Mouse (Mus musculus): ENCODE data around the gene Nsun7.
A peak's percentile ranks its signal among the peaks of the same experiment; 100 is the strongest.

Gene Nsun7

DNA sequence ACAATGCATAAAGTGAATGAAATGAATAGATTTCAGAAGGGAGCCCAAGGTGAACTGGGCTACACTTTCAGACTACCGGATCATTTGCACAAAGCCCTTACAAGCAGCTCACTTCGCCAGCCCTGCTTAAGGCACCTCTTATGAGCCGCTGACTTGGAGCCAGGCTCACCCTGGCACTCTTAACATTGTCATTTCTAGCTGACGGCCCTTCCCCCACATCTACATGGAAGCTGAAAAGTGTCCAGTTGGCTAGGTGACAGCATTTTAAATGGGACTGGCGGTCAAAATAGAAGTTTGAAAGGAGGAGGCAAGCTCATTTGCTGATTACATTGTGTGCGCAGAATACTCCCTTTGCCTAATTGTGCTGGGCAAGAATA is 78.3 kb downstream of the Nsun7 start:
- DNase-seq = peak; percentile 33

DNA sequence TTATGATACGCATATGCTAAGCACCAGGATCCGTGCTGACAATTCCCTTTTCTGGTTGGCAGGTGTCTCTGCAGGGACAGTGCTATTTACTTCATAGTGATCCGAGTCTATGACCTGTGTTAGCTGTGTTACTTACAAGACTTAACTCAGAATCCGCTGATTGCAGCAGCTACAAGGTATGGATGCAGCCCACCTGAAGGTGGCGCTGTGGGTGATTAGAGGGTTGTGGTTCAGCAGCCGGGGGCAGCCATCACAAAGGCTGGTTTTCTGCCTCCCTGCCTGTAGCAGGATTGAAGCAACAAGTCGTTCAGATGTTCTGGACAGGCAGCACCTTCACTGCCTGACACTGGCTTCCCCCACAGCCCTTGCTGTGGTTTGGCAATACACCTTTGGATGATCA is 78.9 kb downstream of the Nsun7 start:
- DNase-seq = peak; percentile 60

DNA sequence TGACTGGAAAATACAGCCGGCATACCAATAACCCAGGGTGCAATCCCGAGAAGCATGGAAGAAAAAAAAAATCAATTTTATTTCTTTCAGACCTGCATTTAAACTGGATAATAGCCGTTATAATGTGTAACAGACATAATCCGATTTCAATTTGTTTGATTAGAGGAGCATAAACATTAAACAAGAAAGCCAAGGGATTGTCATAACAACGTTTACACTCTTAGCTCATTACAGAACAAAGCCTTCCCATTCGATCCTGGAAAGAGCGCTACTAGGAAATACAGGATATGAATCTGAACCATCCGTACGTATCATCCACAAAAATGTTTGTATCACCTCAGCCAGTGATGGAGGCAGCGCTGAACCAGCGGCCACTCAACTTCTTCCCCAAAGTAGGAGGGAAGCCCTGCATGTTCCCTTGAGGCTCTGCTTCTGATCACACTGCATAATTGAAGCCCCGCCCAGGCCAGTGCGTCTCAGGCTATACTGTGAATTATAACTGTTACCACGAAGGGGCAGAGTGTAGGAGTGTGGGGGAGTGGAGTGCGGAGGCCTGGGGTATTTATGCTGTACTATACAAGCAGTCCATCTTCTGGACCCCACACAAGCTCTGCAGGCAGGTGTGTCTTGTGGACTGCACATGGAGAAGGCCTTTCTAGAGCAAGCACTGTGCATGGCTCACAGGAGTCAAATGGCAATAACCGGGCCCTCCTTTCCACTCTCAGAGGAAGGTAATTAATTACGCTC is 80.8 kb downstream of the Nsun7 start:
- no peak for DNase-seq

DNA sequence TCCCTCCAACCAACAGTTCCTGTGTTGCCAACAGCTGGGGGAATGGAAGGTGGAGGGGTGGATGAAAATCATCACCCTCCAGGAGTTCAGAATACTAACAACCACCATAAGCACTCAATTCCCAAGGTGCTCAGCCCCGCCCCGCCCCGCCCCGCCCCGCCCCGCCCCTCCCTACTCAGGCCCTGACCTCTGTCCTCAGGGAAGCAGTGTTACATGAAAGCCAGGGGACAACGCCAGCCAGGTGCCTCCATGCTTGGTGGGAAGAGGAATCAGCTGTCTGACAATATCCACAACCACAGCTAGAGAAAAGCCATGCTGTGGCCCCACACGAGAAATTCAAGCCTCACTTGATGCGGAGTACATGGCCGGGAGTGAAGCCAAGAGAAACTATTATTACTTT is 82.2 kb downstream of the Nsun7 start:
- no peak for DNase-seq

DNA sequence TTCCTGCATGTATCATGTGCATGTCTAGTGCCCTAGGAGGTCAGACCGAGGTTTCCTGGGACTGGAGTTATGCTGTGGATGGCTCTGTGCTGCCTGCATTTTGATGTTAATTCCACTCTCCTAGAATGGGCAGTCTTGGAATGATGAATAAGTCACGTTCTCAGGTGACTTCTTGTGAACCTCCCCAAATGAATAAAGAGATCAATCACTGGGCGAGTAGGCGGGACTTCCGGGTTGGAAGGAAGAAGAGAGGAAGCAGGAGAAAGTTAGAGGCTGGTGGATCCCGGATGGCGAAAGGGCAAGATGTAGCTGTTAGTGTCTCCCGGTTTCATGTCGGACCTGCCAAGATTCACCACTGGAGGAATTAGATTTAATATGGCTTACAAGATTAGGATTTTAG is 82.6 kb downstream of the Nsun7 start:
- no peak for DNase-seq

DNA sequence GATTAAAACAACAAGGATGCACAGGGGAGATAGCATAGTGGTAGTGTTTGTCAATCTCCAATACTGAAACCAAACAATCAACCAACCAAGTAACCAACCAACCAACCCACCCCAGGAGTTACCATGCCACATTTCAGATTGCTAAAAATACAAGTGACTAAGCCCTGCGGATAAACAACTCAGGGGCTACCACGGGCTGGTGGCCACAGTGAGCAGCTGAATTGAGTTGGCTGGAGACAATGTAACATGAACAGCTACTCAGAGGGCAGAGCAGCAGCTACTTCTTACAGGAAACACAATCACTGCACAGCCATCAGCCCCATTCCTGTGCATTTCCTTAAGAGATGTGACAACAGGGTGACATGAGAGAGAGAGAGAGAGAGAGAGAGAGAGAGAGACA is 84.5 kb downstream of the Nsun7 start:
- DNase-seq = no peak

DNA sequence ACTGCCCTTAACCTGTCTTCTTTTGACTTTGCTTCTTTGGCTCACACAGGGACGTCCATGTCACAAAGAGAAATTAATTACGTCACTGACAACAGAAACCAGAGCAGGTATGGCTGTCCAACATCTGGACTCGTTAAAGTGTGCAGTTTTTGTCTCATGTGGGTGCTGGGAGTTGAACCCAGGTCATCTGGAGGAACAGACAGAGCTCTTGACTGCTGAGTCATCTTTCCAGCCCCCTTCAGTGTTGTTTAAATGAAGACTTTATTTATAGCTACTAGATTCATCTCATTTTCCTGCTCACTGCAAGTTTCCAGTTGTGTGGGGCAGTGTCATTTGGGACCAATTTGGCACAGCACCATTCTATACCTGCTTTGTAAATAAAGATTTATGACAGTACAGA is 85.4 kb downstream of the Nsun7 start:
- DNase-seq = no peak

DNA sequence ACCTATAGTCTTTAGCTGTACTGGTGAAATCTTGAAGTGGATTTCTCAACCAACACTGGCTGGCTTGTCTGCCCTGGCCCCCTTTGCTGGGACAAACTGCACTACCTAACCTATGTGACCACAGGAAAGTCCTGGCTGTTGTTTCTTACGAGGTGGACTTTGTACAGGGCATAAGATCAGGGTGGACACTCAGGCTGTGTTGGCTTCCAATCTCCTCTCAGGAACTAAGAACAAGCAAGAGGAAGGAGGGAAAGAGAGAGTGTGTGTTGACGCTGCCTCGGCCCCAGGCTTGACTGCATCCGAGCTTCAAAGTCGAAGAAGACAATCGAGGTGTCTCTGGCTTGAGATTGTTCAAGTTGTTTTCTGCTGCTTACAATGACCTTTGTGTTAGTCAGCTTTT is 87.1 kb downstream of the Nsun7 start:
- no peak for DNase-seq
